Mouse (Mus musculus) urinary bladder, adult 18-20 months (tissue): ENCODE results near the gene Vmn1r197.
"Not testable (repeated sequence)": the region's sequence is repeated elsewhere in the genome, so short reads cannot be mapped to it uniquely, and the experiment has no call there.

ENCODE experiments used
- DNase-seq, 2 experiments: peaks; one replicate each; pipeline ENCODE4 v3.0.0; 2022; ENCODE audit warnings: low spot score in 2 of 2, mixed read lengths in 2 of 2

The Vmn1r197 gene

GRCm38 (mm10) chr13:22324289-22324688 is at the start of gene Vmn1r197:
Gene Vmn1r197, plus strand, starts transcription at chr13:22324589.
- no peak for DNase-seq

GRCm38 (mm10) chr13:22284578-22284977 is 39.8 kb upstream of the Vmn1r197 start:
- no peak for DNase-seq

DNA sequence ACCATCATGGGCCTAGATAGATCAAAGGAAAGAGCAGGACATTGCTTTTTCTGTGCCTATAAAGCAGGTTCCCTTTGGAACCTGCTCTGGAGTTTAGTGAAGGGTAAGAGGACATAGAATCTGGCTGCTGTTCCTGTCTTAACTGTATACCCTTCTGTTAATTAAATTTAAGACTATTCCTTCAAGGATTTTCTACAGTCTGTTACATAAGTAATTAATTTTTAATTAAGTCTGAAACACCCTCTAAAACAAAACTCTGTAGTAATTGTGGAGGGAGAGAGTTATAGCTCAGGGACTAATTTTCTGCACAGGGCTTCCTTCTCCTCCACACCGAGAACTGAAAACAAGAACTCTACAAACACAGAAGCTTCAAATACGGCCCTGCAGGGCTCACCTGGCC is 34.8 kb upstream of the Vmn1r197 start, which contains the start of gene Vmn1r196:
Vmn1r196 (plus strand) TSS at position 301 of the 400 bp plus-strand sequence.
- DNase-seq: no peak

- not testable (repeated sequence) for DNase-seq
Measured at GRCm38 (mm10) chr13:22308075-22308474, 16.3 kb upstream of the Vmn1r197 start.

GRCm38 (mm10) chr13:22315361-22315760 is 9.0 kb upstream of the Vmn1r197 start:
- DNase-seq: no peak

- DNase-seq: no peak
Measured at GRCm38 (mm10) chr13:22317366-22317765, 7.0 kb upstream of the Vmn1r197 start.

DNA sequence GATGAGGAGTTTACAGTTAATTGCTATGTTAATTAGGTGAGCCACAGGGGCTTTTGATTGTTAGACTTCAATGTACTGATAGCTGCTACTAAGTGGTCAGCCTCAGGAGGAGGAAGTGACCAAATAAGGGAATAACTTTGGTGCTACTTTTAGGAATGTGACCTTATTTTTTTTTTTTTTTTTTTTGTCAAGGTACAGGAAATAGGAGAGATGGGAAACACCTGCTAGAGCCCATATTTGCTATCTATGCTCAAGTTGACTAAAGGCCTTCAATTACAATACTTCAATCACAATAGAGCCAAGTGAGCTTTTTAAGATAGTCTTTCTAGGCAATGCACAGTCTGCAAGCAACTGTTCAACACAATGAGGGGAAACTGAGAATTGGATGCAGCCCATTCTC is 4.3 kb upstream of the Vmn1r197 start:
- DNase-seq: no peak

DNA sequence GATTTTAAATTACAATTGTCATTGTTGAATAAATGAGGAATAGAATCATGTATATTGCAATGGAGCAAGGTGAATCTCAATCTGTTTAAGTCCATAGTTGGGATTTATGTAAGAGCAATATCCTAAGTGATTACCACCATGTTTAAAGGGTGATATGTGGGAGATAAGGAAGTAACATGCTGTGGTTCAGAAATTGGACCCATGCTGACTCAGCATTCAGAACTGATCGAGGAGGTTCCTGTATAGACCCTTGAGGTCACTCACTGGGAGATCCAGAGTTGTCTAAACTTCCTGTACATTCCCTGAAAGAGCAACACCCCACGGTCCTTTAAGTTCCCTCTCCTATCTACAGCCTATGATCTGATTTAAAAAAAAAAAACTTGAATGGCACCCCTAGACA is 8.9 kb downstream of the Vmn1r197 start:
- no peak for DNase-seq

DNA sequence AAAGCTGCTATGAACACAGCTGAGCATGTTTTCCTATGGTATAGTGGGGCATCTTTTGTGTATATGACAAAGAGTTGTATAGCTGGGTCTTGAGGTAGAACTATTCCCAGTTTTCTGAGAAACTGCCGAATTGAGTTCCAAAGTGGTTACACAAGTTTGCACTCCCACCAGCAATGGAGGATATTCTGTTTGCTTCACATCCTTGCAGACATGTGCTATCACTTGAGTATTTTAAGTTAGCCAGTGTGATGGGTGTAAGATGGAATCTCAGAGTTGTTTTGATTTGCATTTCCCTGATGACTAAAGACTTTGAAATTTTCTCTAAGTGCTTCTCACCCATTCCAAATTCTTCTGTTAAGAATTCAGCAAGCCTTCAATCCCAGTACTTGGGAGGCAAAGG is 11.2 kb downstream of the Vmn1r197 start:
- DNase-seq: no peak

- DNase-seq: no peak
Measured at GRCm38 (mm10) chr13:22350064-22350463, 25.7 kb downstream of the Vmn1r197 start, which contains the start of gene Vmn1r198. Gene Vmn1r198, plus strand, starts transcription at chr13:22350364.

GRCm38 (mm10) chr13:22350813-22351212 is 26.4 kb downstream of the Vmn1r197 start:
- DNase-seq: no peak

- no peak for DNase-seq
Measured at GRCm38 (mm10) chr13:22379518-22379917, 55.1 kb downstream of the Vmn1r197 start, which contains the start of gene Vmn1r199. Gene Vmn1r199, plus strand, starts transcription at chr13:22379818.

DNA sequence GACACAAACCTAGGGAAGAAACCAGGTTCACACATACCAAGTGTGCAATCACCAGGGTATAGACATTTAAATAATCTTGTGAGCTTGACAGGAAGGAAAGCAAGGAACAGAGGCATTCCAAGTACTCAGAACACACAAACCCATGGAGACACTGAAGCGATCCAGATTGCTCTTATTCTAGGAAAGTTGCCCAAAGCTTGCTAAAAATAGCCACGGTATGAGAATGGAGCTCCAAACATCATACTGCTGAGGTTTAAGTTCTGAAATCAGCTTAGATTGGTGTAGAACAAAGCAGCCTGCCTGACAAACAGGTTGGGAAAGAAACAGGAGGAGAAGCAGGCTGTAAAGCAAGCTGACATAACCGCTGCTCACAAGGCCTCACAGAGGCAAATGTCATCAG is 56.7 kb downstream of the Vmn1r197 start:
- DNase-seq: not testable (repeated sequence)
